Mouse (Mus musculus): Measurements from ENCODE around the gene Atp2c2. TPM values are rescaled to one million over a fixed set of nuclear protein-coding genes. Genes with fewer than 3 reads are reported as not detected.

Gene Atp2c2
- under 1 TPM; 0.42 to 0.48 TPM for total RNA-seq (2021)
- long read RNA-seq, experiment 1, partial matches to known transcripts: 1 of 2 reads
- long read RNA-seq, experiment 1, other reads (novel, unspliced or antisense): 1 of 2 reads
- long read RNA-seq, experiment 2, partial matches to known transcripts: 0 of 1 reads
- long read RNA-seq, experiment 2, other reads (novel, unspliced or antisense): 1 of 1 reads

GRCm38 (mm10) chr8:119699549-119700134 is at the start of gene Atp2c2:
Gene Atp2c2, plus strand, starts transcription at chr8:119700009.
- DNase-seq (ENCODE audit: low spot score in 2 of 2): no peak

- no peak for DNase-seq (ENCODE audit: low spot score in 2 of 2)
Observed at GRCm38 (mm10) chr8:119651324-119651723, 48.5 kb upstream of the Atp2c2 start.

- no peak for DNase-seq (ENCODE audit: low spot score in 2 of 2)
Observed at GRCm38 (mm10) chr8:119656709-119657464, 42.9 kb upstream of the Atp2c2 start.

GRCm38 (mm10) chr8:119661081-119661480 is 38.7 kb upstream of the Atp2c2 start:
- DNase-seq (ENCODE audit: low spot score in 2 of 2): peak in 1 of 2 experiments; percentile 26

GRCm38 (mm10) chr8:119661892-119662291 is 37.9 kb upstream of the Atp2c2 start:
- no peak for DNase-seq (ENCODE audit: low spot score in 2 of 2)

- no peak for DNase-seq (ENCODE audit: low spot score in 2 of 2)
Observed at GRCm38 (mm10) chr8:119663440-119663839, 36.4 kb upstream of the Atp2c2 start.

- DNase-seq (ENCODE audit: low spot score in 2 of 2): no peak
Observed at GRCm38 (mm10) chr8:119665270-119665669, 34.5 kb upstream of the Atp2c2 start.

- no peak for DNase-seq (ENCODE audit: low spot score in 2 of 2)
Observed at GRCm38 (mm10) chr8:119666219-119666951, 33.4 kb upstream of the Atp2c2 start, which contains the start of gene Wfdc1. Gene Wfdc1, plus strand, starts transcription at chr8:119666365.

GRCm38 (mm10) chr8:119668447-119668846 is 31.4 kb upstream of the Atp2c2 start:
- DNase-seq (ENCODE audit: low spot score in 2 of 2): no peak

- no peak for DNase-seq (ENCODE audit: low spot score in 2 of 2)
Observed at GRCm38 (mm10) chr8:119669284-119669683, 30.5 kb upstream of the Atp2c2 start.

GRCm38 (mm10) chr8:119670419-119671091 is 29.3 kb upstream of the Atp2c2 start:
- no peak for DNase-seq (ENCODE audit: low spot score in 2 of 2)

GRCm38 (mm10) chr8:119673976-119674555 is 25.7 kb upstream of the Atp2c2 start:
- no peak for DNase-seq (ENCODE audit: low spot score in 2 of 2)

- DNase-seq (ENCODE audit: low spot score in 2 of 2): no peak
Observed at GRCm38 (mm10) chr8:119675457-119675856, 24.4 kb upstream of the Atp2c2 start.

GRCm38 (mm10) chr8:119676389-119676788 is 23.4 kb upstream of the Atp2c2 start:
- DNase-seq (ENCODE audit: low spot score in 2 of 2): peak; percentile 76 to 92

- DNase-seq (ENCODE audit: low spot score in 2 of 2): peak in 1 of 2 experiments; percentile 42
Observed at GRCm38 (mm10) chr8:119678138-119678843, 21.5 kb upstream of the Atp2c2 start.

GRCm38 (mm10) chr8:119679184-119679583 is 20.6 kb upstream of the Atp2c2 start:
- DNase-seq (ENCODE audit: low spot score in 2 of 2): no peak

GRCm38 (mm10) chr8:119690602-119691001 is 9.2 kb upstream of the Atp2c2 start:
- no peak for DNase-seq (ENCODE audit: low spot score in 2 of 2)

GRCm38 (mm10) chr8:119691989-119692388 is 7.8 kb upstream of the Atp2c2 start:
- no peak for DNase-seq (ENCODE audit: low spot score in 2 of 2)

- DNase-seq (ENCODE audit: low spot score in 2 of 2): no peak
Observed at GRCm38 (mm10) chr8:119694696-119695095, 5.1 kb upstream of the Atp2c2 start.

GRCm38 (mm10) chr8:119697163-119697562 is 2.6 kb upstream of the Atp2c2 start:
- DNase-seq (ENCODE audit: low spot score in 2 of 2): no peak
